23 mouse cellular contexts compared by ENCODE assay signal in genomic region chr2:93242166-93242565, GRCm38 (mm10). TPM values are rescaled to one million over a fixed set of nuclear protein-coding genes. Genes with fewer than 3 reads are reported as not detected.
DNase-seq lines count a peak whose midpoint lies in the region; ATAC-seq lines count a peak whose summit lies in the region.
"Had no signal": no experiment of that assay in that cellular context is flagged by ENCODE, and none has a peak within 500 bp of the region (broad histone marks: within the 10 kb centered on the region; RNA-seq: fewer than 3 reads in every experiment).

No protein-coding gene starts in this region.

- H3K27ac ChIP-seq in embryonic facial prominence, embryonic 10.5 days (replicated peaks) = no peak overlapping the region
- H3K27ac ChIP-seq in hindbrain, embryonic 13.5 days = no peak overlapping the region; the same call in 1 of the 2 replicates
- H3K27ac ChIP-seq: embryonic facial prominence, embryonic 15.5 days; hindbrain, embryonic 14.5 days; intestine, embryonic 15.5 days; left cerebral cortex, adult 2 months; stomach, embryonic 15.5 days had no signal

- no peak for ATAC-seq in hindbrain, embryonic 13.5 days (ENCODE audit: low FRiP score)
- ATAC-seq: intestine, embryonic 15.5 days; midbrain, embryonic 16.5 days had no signal

- no peak overlapping the region for H3K4me2 ChIP-seq in hindbrain, embryonic 13.5 days
- H3K4me2 ChIP-seq: embryonic facial prominence, embryonic 15.5 days; heart, embryonic 12.5 days; hindbrain, embryonic 14.5 days; intestine, embryonic 15.5 days; stomach, embryonic 15.5 days had no signal

- WGBS in embryonic facial prominence, embryonic 10.5 days = 87% methylated on average over 5 of the region's 5 CpGs
- WGBS in hindbrain, embryonic 13.5 days = 84% methylated on average over 5 of the region's 5 CpGs

- no peaks in the 10 kb centered on the region for H3K27me3 ChIP-seq in embryonic facial prominence, embryonic 10.5 days (replicated peaks; ENCODE audit: low read depth, poor library complexity, severe bottlenecking)
- no peaks in the 10 kb centered on the region for H3K27me3 ChIP-seq in hindbrain, embryonic 13.5 days
- H3K27me3 ChIP-seq: embryonic facial prominence, embryonic 15.5 days; heart, embryonic 12.5 days; intestine, embryonic 15.5 days; stomach, embryonic 15.5 days had no signal

- intact Hi-C loops in gastrocnemius, postnatal 14 days (cut with DNase I; ENCODE audit: low total_unique reads) = no loop called here

- H3K4me1 ChIP-seq in embryonic facial prominence, embryonic 10.5 days = peaks cover 11% of the 10 kb centered on the region; the same call in 1 of the 2 replicates
- peaks cover 56% of the 10 kb centered on the region for H3K4me1 ChIP-seq in hindbrain, embryonic 13.5 days (replicated peaks)

- no peaks in the 10 kb centered on the region for H3K9me3 ChIP-seq in embryonic facial prominence, embryonic 10.5 days
- no peaks in the 10 kb centered on the region for H3K9me3 ChIP-seq in hindbrain, embryonic 13.5 days
- H3K9me3 ChIP-seq: embryonic facial prominence, embryonic 15.5 days; heart, embryonic 12.5 days; intestine, embryonic 15.5 days; limb, embryonic 10.5 days; stomach, embryonic 15.5 days had no signal

- DNase-seq in gastrocnemius, adult 8-10 months (ENCODE audit: low spot score in 2 of 2) = peak; percentile 10 to 17
- no peak for DNase-seq in gastrocnemius, postnatal 14 days
- DNase-seq in cerebellum, adult 11 months = peak; percentile 63
- peak; percentile 78 for DNase-seq in cerebellum, adult 9-10 months
- peak; percentile 63 for DNase-seq in testis, postnatal 10 days (ENCODE audit: low spot score)
- DNase-seq in embryonic facial prominence, embryonic 10.5 days (ENCODE audit: low spot score) = no peak
- DNase-seq: adrenal gland, adult 2 months; embryo, embryonic 11 days; heart, postnatal 14 days; kidney, adult 9 months; kidney, postnatal 25 days; lung, adult 18-20 months; lung, postnatal 14 days; right cerebral cortex, postnatal 25 days had no signal

- no peaks in the 10 kb centered on the region for H3K36me3 ChIP-seq in embryonic facial prominence, embryonic 10.5 days (replicated peaks)
- no peaks in the 10 kb centered on the region for H3K36me3 ChIP-seq in hindbrain, embryonic 13.5 days
- H3K36me3 ChIP-seq: embryonic facial prominence, embryonic 15.5 days; heart, embryonic 12.5 days; intestine, embryonic 15.5 days; limb, embryonic 10.5 days; stomach, embryonic 15.5 days had no signal

- H3K4me3 ChIP-seq in embryonic facial prominence, embryonic 10.5 days = no peak overlapping the region
- H3K4me3 ChIP-seq in hindbrain, embryonic 13.5 days = no peak overlapping the region
- H3K4me3 ChIP-seq: embryonic facial prominence, embryonic 15.5 days; heart, embryonic 12.5 days; intestine, embryonic 15.5 days; left cerebral cortex, adult 2 months; limb, embryonic 10.5 days; stomach, embryonic 15.5 days had no signal

- no peak overlapping the region for H3K9ac ChIP-seq in hindbrain, embryonic 13.5 days
- H3K9ac ChIP-seq: embryonic facial prominence, embryonic 15.5 days; heart, embryonic 12.5 days; hindbrain, embryonic 14.5 days; intestine, embryonic 15.5 days; stomach, embryonic 15.5 days had no signal

RNA-seq across cellular contexts. Expression of gene Trp53i11, which starts 54.8 kb away (rescaled TPM):
- 1 to 10 TPM; 1.8 to 5.2 (median 3.3) TPM for total RNA-seq in gastrocnemius, adult 8-10 months (2022)
- 10 to 100 TPM; 26.9 to 29.6 TPM for total RNA-seq in gastrocnemius, postnatal 14 days (2021)
- 72.5 and 95.2 TPM in 2 replicates for polyA plus RNA-seq in embryonic facial prominence, embryonic 10.5 days (2016; fragmentation: Nextera tagmentation; extraction: Ambion mirVana)
- polyA plus RNA-seq in hindbrain, embryonic 13.5 days (2015; fragmentation: Nextera tagmentation; extraction: Ambion mirVana) = 109 and 110 TPM in 2 replicates

Comparison
In these comparisons a context has a peak if more than half of its experiments do, and no peak if none do; other contexts are left out.
1. DNase-seq: peak in gastrocnemius, adult 8-10 months (2 of 2), cerebellum, adult 11 months (single experiment), cerebellum, adult 9-10 months (single experiment) and testis, postnatal 10 days (single experiment); none in gastrocnemius, postnatal 14 days (single experiment) and embryonic facial prominence, embryonic 10.5 days (single experiment).
2. RNA of gene Trp53i11, which starts 54.8 kb away (total RNA-seq): 26.9 to 29.6 TPM in gastrocnemius, postnatal 14 days; 1.8 to 5.2 TPM in gastrocnemius, adult 8-10 months; every median in the first group is over 4 times any median in the second.